Mouse (Mus musculus) C2C12 (cell line): ENCODE measurements at regions not wholly inside any gene's neighbourhood (a gene's known extent, or its start where the extent isn't known, plus 50 kb on each side); places are given as distances from the start of the nearest gene placed in this dataset.

Experiments
- H3K27me3 ChIP-seq: one replicate; pipeline ENCODE4 v1.6.1; 2011; ENCODE audit not compliant: control insufficient read depth, insufficient read depth, insufficient read length
- H3K36me3 ChIP-seq: one replicate; pipeline ENCODE4 v1.6.1; 2011; ENCODE audit not compliant: control insufficient read depth, insufficient read depth
- H3K4me3 ChIP-seq: one replicate; pipeline ENCODE4 v1.5.1; 2011; ENCODE audit warnings: mild to moderate bottlenecking, control low read depth; ENCODE audit not compliant: poor library complexity, insufficient read depth, severe bottlenecking
- H3K79me2 ChIP-seq: one replicate; pipeline ENCODE4 v1.6.1; 2011; ENCODE audit not compliant: control insufficient read depth, insufficient read depth
- H3K79me3 ChIP-seq: one replicate; pipeline ENCODE4 v1.6.1; 2011; ENCODE audit warnings: low read depth, control low read depth
- H3ac ChIP-seq: one replicate; pipeline ENCODE3; 2011; ENCODE audit warnings: low read depth; ENCODE audit not compliant: control insufficient read depth, insufficient read length
- CEBPB ChIP-seq: IDR thresholded peaks from one replicate; pipeline ENCODE4 v1.6.1; 2011; ENCODE audit warnings: low read depth, mild to moderate bottlenecking, control low read depth, moderate library complexity
- CTCF ChIP-seq: IDR thresholded peaks from one replicate; pipeline ENCODE4 v1.5.1; 2011; ENCODE audit not compliant: control insufficient read depth, insufficient read depth, insufficient read length
- FOSL1 ChIP-seq: IDR thresholded peaks from one replicate; pipeline ENCODE4 v1.8.0; 2011; ENCODE audit warnings: mild to moderate bottlenecking, low read length; ENCODE audit not compliant: poor library complexity, insufficient read depth, severe bottlenecking
- MAX ChIP-seq: IDR thresholded peaks from one replicate; pipeline ENCODE4 v1.6.1; 2011; ENCODE audit warnings: mild to moderate bottlenecking, control low read depth
- MYOD1 ChIP-seq: IDR thresholded peaks from one replicate; pipeline ENCODE4 v1.6.1; 2011; ENCODE audit warnings: low read depth; ENCODE audit not compliant: control insufficient read depth, insufficient read length
- MYOG ChIP-seq: IDR thresholded peaks from one replicate; pipeline ENCODE4 v1.6.1; 2011; ENCODE audit not compliant: control insufficient read depth, insufficient read length; ENCODE audit errors: extremely low read depth
- USF1 ChIP-seq: IDR thresholded peaks from one replicate; pipeline ENCODE4 v1.6.1; 2011; ENCODE audit warnings: low read depth, mild to moderate bottlenecking, control low read depth, moderate library complexity

DNA sequence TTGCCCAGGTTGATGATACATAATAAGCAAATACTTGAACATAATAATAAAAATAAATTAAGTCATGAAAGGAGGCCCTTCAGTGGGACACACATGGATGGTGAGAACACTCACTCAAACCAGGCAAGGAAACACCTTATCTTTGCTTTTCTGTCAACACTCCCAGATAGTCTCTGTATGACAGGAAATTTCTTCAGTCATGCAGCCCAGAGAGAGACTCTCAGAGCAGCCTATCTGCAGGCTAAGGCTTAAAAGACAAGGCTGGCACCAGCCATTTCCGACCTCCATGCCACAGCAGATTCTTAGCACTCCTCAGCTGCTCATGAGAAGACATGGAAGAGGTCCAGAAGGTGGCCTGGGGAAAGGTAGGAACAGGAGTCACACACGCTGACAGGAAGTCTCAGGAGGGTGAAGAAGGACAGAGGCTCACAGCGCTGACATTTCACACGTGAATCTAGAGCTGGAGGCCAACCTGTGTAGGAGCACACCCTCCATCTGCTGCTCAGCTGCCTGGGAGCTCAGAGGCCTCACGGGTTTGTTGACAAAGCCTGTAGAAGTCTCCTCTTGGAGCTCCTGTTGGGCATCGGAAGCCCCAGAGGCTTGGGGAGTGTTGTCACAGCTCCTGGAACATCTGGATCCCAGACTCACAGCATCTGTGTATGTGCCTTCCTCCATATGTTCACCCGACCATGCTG is 232.3 kb downstream of the Qk start:
- H3K79me2 ChIP-seq = no peaks in the 10 kb centered on the region
- no peak overlapping the region for H3ac ChIP-seq
- H3K27me3 ChIP-seq = no peaks in the 10 kb centered on the region
- H3K4me3 ChIP-seq = no peak overlapping the region
- TF ChIP-seq USF1 (no peak), CEBPB (no peak), CTCF (no peak), MAX (no peak), FOSL1 (no peak)
- no peaks in the 10 kb centered on the region for H3K36me3 ChIP-seq
- no peaks in the 10 kb centered on the region for H3K79me3 ChIP-seq

GRCm38 (mm10) chr17:10086558-10086957 is 233.1 kb downstream of the Qk start:
- no peak for TF ChIP-seq MYOD1
- TF ChIP-seq CEBPB = no peak
- TF ChIP-seq MYOG = no peak
- no peak for TF ChIP-seq CTCF
- TF ChIP-seq MAX = no peak
- no peak for TF ChIP-seq FOSL1
- no peak for TF ChIP-seq USF1
- Histone ChIP-seq H3K27me3 (no peaks in the 10 kb centered on the region), H3K4me3 (no peak overlapping the region), H3K79me2 (no peaks in the 10 kb centered on the region), H3ac (no peak overlapping the region), H3K79me3 (no peaks in the 10 kb centered on the region), H3K36me3 (no peaks in the 10 kb centered on the region)

- no peaks in the 10 kb centered on the region for H3K36me3 ChIP-seq
- H3K4me3 ChIP-seq = no peak overlapping the region
- H3K79me3 ChIP-seq = no peaks in the 10 kb centered on the region
- H3ac ChIP-seq = no peak overlapping the region
- H3K79me2 ChIP-seq = no peaks in the 10 kb centered on the region
- no peaks in the 10 kb centered on the region for H3K27me3 ChIP-seq
- TF ChIP-seq MYOG = no peak
- no peak for TF ChIP-seq USF1
- TF ChIP-seq CTCF = no peak
- TF ChIP-seq MAX = no peak
- no peak for TF ChIP-seq FOSL1
- TF ChIP-seq MYOD1 = no peak
- no peak for TF ChIP-seq CEBPB
Observed at GRCm38 (mm10) chr17:10086132-10086531, 233.5 kb downstream of the Qk start.

DNA sequence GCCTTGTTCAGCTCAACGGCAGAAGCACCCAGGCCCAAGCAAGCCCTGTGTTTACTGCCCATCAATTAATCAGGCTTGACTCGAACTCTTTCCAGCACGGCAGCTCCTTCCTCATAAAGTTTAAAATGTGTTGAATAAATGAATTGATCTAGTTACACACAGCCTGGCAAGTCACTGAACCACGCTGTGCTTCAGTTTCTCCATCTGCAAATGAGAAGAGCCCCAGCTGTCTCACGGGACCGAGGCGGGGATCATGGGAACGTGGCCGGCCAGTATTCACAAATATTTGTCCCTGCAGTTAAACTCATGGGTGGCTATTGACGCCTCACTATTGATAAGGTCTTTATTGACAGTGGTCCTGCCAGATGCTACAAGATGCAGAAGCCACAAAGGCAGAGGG is 237.9 kb downstream of the Qk start:
- TF ChIP-seq MYOD1 = no peak
- TF ChIP-seq CEBPB = no peak
- no peak for TF ChIP-seq USF1
- TF ChIP-seq MAX = no peak
- no peak for TF ChIP-seq FOSL1
- no peaks in the 10 kb centered on the region for H3K79me2 ChIP-seq

GRCm38 (mm10) chr17:10079853-10080650 is 239.6 kb downstream of the Qk start:
- Histone ChIP-seq H3K4me3 (no peak overlapping the region), H3K36me3 (no peaks in the 10 kb centered on the region), H3K79me3 (no peaks in the 10 kb centered on the region), H3K79me2 (no peaks in the 10 kb centered on the region), H3K27me3 (no peaks in the 10 kb centered on the region), H3ac (no peak overlapping the region)
- TF ChIP-seq FOSL1 = no peak
- no peak for TF ChIP-seq CTCF
- TF ChIP-seq MAX = no peak
- TF ChIP-seq MYOD1 = peak; percentile 82
- TF ChIP-seq MYOG = no peak

More for the DNA sequence above, 237.9 kb downstream of the Qk start:
- no peak overlapping the region for H3K4me3 ChIP-seq
- H3K27me3 ChIP-seq = no peaks in the 10 kb centered on the region
- H3K79me3 ChIP-seq = no peaks in the 10 kb centered on the region
- no peaks in the 10 kb centered on the region for H3K36me3 ChIP-seq
- no peak overlapping the region for H3ac ChIP-seq
